Mouse (Mus musculus): ENCODE data around the gene Mybph.

Mybph gene

GRCm38 (mm10) chr1:134193126-134193525 is at the start of gene Mybph:
Mybph (plus strand) TSS chr1:134193448.
- DNase-seq (ENCODE audit: low spot score in 2 of 2) = no peak

GRCm38 (mm10) chr1:134146066-134146465 is 47.2 kb upstream of the Mybph start:
- peak; percentile 65 for DNase-seq (ENCODE audit: low spot score in 2 of 2)

- no peak for DNase-seq (ENCODE audit: low spot score in 2 of 2)
Measured at GRCm38 (mm10) chr1:134150076-134150475, 43.2 kb upstream of the Mybph start.

- DNase-seq (ENCODE audit: low spot score in 2 of 2) = no peak
Measured at GRCm38 (mm10) chr1:134150745-134151144, 42.5 kb upstream of the Mybph start.

DNA sequence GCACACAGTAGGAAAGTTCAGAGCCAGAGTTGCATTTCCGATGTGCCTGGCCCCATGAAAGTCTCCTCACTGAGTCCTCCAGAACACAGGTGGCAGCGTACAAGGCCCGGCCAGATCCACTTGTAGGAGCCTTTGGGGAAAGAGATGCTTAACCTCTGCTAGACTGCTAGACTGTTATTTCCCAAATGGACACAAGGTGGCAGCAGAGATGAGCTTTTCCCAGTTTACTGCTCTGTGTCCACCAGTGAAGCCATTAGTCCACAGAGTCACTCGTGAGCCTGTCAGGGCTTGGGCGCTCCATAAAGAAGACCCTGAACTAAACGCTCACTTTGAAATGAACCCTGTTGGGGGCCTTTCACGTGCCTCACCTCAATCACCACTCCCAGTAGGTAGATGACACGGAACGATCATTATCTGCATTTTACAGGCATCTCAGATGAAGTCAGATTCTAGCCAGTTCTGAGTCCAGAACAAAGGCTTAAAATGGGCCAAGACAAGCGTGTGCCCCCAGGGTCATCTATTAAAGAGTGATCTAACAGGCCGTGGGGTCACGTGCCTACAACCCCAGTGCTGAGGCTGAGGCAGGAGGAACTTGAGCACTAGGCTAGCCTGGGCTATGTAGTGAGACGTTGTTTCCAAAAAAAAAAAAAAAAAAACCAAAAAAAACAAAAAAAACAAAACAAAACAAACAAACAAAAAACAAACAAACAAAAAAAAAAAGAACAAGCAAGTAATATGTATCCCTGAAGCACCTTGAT is 41.4 kb upstream of the Mybph start:
- DNase-seq (ENCODE audit: low spot score in 2 of 2) = peak; percentile 84 to 90

DNA sequence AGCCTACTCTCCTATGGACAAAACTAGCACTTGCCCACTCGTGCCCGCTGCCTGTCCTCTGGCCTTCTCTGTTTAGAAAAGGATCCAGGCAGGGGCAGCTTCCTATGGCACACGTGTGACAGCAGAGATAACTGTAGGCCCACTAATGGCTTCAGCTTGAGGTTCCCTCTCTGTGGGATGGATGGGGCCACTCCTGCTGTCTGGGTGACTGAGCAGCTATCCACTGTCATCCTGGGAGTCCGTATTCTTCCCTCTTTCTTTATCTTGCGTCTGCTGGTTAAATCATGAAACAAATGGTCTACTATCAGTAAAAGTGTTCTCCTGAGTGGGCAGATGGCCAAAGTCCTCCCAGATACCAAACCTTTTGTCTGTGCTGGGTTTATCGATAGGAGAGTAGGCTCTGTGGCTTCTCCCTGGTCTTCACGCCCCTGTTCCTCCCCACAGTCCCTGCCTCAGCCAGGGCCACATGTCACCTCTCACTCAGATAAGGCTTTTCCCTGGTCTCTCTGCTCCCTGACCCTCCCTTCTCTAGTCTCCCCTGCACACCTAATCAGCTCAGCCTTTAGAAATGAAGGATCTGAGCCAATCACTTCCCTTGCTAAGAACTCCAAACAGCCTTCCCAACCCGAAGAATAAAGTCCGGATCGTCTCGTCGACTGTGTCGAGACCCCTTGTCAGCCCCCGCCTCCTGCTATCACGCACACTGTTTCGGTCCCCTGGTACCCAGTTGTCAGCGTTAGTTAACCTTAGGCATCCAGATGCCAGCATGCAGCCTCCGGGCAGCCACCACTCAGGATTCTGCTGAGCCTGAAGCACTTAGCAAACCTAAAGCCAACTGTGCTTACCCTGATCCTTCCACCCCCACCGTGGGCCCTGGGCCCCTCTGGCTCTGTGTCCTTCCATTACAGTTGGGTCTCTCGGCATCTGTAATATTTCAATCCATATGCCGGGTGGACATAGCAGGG is 40.3 kb upstream of the Mybph start:
- DNase-seq (ENCODE audit: low spot score in 2 of 2) = no peak

DNA sequence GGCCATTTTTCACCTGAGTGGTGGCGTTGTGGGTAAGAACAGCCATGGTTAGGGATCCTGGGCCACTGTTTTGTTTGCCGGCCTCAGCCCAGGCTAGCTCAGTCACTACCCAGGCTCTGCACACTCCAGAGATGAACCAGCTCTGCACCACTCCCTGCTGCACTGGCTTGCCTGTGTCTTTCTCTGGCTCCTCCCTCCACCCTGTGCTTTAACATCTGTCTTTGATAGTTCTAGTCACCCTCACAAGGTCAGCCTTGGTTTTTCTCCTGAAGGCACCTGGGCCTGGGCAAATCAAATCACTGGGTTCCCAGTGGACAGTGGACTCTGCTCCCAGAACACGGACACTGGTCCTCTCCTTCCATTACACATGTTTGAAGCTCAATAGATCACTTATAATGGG is 39.1 kb upstream of the Mybph start:
- DNase-seq (ENCODE audit: low spot score in 2 of 2) = no peak

DNA sequence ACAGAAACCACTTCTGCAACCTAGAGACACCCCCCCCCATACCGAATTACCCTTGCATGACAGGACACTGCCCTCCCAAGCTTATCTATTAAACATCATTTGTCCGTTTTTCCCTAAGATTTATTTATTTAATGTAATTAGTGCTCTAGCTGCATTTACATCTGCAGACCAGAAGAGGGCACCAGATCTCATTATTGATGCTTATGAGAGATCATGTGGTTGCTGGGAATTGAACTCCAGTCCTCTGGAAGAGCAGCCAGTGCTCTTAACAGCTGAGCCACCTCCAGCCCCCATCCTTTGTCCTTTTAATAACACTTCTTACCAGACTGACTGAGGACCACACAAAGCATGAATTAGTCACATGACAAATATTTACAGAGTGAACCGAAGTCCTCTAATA is 38.6 kb upstream of the Mybph start:
- DNase-seq (ENCODE audit: low spot score in 2 of 2) = no peak

DNA sequence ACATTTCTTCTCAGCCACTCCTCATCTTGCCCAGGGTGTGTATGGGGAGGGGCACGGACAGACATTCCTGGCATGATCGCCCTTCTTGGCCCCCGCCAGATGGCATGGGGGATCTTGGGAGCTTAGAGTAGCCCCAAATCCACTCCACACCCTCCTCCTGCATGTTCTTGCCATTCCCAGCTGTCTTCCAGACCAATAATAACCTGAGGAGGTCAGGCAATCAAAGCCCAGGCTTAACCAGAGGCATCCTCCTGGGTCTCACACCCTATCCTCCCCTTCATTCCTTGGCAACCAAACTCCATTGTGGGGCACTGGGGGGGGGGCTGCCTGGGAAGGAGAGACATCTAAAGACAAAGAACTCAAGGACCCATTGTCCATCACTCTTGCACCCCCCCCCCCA is 32.8 kb upstream of the Mybph start:
- no peak for DNase-seq (ENCODE audit: low spot score in 2 of 2)

GRCm38 (mm10) chr1:134161399-134161798 is 31.8 kb upstream of the Mybph start:
- DNase-seq (ENCODE audit: low spot score in 2 of 2) = no peak

- no peak for DNase-seq (ENCODE audit: low spot score in 2 of 2)
Measured at GRCm38 (mm10) chr1:134162510-134163225, 30.6 kb upstream of the Mybph start.

DNA sequence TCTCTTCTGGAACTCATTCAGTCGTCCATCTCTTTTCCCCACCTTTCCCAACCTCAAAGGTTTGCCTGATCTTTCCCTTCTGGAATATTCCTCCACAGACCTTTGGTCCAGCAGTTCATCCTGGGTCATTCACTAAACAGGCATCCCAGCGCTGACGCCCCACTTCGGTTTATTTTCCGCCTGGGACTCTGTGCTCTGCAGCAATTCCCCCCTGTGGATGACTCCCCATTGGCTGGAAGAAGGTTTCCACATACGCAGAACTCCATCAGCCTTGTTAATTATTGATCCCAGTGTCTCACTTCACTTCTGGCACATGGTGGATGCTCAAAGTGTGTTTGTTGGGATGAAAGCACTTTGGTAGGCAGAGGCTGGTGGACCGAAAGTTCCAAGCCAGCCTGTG is 29.8 kb upstream of the Mybph start:
- no peak for DNase-seq (ENCODE audit: low spot score in 2 of 2)

GRCm38 (mm10) chr1:134164454-134164853 is 28.8 kb upstream of the Mybph start:
- no peak for DNase-seq (ENCODE audit: low spot score in 2 of 2)

DNA sequence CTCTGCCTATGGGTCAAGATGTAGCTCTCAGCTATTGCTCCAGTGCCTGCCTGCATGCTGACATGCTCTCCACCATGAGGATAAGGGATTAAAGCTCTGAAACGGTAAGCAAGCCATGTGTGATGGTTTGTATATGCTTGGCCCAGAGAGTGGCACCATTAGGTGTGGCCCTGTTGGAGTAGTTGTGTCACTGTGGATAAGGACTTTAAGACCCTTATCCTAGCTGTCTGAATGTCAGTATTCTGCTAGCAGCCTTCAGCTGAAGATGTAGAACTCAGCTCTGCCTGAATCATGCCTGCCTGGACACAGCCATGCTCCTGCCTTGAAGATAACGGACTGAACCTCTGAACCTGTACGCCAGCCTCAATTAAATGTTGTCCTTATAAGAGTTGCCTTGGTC is 26.7 kb upstream of the Mybph start:
- no peak for DNase-seq (ENCODE audit: low spot score in 2 of 2)

- DNase-seq (ENCODE audit: low spot score in 2 of 2) = peak in 1 of 2 experiments; percentile 23
Measured at GRCm38 (mm10) chr1:134167416-134168305, 25.6 kb upstream of the Mybph start.

DNA sequence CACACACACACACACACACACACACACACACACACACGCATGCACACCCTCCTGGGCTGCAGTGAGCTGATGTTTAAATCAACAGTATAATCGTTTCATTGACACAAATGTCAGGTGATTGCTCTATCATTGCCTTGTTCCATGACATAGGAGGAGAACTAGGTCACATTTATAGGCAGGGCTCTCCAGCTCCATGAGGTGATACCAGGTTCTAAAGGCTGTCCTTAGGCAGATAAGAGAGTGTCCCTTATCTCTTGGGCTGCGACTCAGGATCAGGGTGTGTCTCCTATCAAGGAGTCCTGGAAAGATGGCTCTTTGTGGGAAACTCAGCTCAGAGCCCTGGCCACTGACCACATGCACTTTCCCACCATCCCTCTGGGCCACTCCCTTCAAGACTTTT is 24.7 kb upstream of the Mybph start:
- no peak for DNase-seq (ENCODE audit: low spot score in 2 of 2)

DNA sequence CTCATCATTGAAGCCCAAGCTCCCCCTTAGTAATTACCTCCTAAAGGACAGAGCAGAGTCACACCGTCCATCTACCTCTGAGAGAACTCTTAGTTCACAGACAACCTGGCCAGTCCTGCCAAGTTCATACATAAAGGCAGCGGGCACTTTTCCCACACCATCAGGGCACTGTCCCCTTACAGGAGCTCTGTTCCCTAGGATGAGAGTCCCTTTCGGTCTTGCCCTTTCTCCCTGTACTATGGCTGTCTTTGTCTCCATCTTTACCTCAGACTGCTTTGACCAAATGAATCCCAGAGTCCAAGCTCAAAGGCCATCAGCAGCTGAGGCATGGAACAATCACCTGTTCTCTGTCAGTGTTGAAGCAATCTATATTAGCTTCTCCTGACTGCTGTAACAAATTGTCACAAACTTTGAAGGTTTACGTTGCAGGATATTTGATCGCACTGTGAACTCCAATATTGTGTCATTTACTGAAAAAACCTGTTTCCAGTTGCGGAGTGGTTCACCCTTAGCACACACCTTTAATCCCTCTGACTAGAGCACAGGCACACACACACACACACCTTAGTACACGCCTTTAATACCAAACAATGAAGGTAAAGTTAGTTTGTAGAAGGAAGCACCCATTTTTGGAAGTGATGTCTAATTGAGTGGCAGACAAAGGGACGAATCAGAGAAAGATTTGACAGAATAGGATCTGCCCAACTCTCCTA is 24.1 kb upstream of the Mybph start:
- no peak for DNase-seq (ENCODE audit: low spot score in 2 of 2)

- DNase-seq (ENCODE audit: low spot score in 2 of 2) = no peak
Measured at GRCm38 (mm10) chr1:134173081-134173480, 20.2 kb upstream of the Mybph start.

- DNase-seq (ENCODE audit: low spot score in 2 of 2) = no peak
Measured at GRCm38 (mm10) chr1:134177976-134178375, 15.3 kb upstream of the Mybph start.

DNA sequence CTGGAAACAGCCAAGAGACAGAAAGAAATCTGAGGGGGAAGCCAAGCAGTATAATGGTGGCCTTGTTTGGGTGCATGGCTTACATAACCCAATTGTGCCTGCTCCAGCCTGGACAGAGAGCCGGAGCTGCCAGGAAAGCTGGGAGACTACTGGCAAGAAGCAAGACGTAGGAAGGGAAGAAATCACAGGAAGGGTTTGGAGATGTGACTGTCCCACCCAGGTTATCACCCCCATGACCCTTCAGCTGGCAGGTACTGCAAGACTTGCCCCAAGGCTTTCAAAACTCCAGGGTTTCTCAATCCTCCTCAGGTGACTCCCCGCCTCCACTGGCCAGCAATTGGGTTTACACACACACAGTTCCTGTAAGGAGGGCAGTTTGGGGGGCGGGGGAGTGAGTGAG is 11.2 kb upstream of the Mybph start, which contains the start of gene Chil1:
Gene Chil1, plus strand, starts transcription at position 152 of the 400 bp plus-strand sequence.
- no peak for DNase-seq (ENCODE audit: low spot score in 2 of 2)

Data from right cerebral cortex, adult 2 months (tissue).